Mouse (Mus musculus) testis, adult 2 months (tissue): ENCODE data around the gene Usp4.

Source experiments
- CTCF ChIP-seq: fragments of 200-500 bp; IDR thresholded peaks from 2 replicates; pipeline ENCODE4 v1.5.1; 2012; ENCODE audit warnings: low read depth, mild to moderate bottlenecking, inconsistent platforms, low read length, moderate library complexity; ENCODE audit not compliant: control insufficient read depth, insufficient read depth, insufficient replicate concordance
- POLR2A ChIP-seq: fragments of 200-500 bp; IDR thresholded peaks from 2 replicates; pipeline ENCODE4 v1.6.1; 2012; ENCODE audit warnings: low read depth, mild to moderate bottlenecking, inconsistent platforms, low read length, moderate library complexity; ENCODE audit not compliant: control insufficient read depth

GRCm38 (mm10) chr9:108398324-108398723, 50.7 kb downstream of the Usp4 start:
- TF ChIP-seq POLR2A (no peak), CTCF (no peak)
